Mouse (Mus musculus): ENCODE data around the gene Tas2r121. TPM values are rescaled to one million over a fixed set of nuclear protein-coding genes. Genes with fewer than 3 reads are reported as not detected.
"Not testable (repeated sequence)": the region's sequence is repeated elsewhere in the genome, so short reads cannot be mapped to it uniquely, and the experiment has no call there.

Tas2r121 gene
- total RNA-seq (2021): not detected
- long read RNA-seq, experiment 1: 0 reads
- long read RNA-seq, experiment 2: 0 reads

- Histone ChIP-seq H3K4me3 (no peak within 1 kb of the TSS), H3K27ac (no peak within 1 kb of the TSS)
- DNase-seq (ENCODE audit: low spot score in 2 of 2): no peak
- TF ChIP-seq CTCF (conservative IDR thresholded peaks at IDR 0.05): no peak
These were observed at the start of gene Tas2r121 for GRCm38 (mm10) chr6:132700907-132701306. Tas2r121 (minus strand) TSS chr6:132701007.

DNA sequence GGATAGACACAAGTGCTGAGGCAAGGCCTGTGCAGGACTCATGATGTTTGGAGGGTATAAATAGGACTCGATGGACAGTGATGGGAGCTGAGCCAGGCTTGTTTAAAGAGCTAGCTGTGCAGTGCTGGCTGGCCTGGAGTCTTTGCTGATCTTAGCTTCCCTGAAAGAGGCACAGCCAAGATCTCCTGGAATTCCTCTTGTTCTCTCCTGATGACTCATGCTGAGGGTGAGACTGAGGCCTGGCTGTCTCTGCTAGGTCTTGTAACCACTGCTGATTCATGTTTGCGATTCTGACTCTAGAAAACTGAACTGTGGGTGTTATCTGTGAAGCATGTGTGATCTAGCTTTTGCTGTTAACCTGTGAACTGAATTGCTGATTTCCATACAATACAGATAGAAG, 49.4 kb upstream of the Tas2r121 start:
- DNase-seq (ENCODE audit: low spot score in 2 of 2): no peak
- no peak for TF ChIP-seq CTCF (conservative IDR thresholded peaks at IDR 0.05)
- no peak overlapping the region for H3K4me3 ChIP-seq
- no peak overlapping the region for H3K27ac ChIP-seq

DNA sequence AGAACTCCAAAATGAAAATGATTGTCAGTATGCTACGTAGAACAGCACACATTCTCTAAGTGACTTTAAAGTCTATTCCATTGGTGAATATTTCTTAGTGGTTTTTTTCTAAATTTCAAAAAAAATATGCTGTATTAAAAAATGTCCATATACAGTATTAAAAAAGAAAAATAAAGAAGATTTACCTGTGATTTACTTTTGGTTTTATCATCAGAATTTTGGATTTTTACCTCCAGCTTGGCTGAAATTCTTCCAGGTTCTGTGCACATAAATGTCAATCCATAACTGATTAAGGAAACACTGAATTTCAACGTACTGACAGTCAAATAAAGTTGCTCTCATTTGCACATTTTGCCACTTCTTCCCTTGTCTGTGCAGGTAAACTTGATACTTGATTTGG, 37.1 kb upstream of the Tas2r121 start, which contains the start of gene Tas2r115:
TSS of gene Tas2r115 (minus strand) at position 101 of the 400 bp plus-strand sequence.
- TF ChIP-seq CTCF (conservative IDR thresholded peaks at IDR 0.05): no peak
- Histone ChIP-seq H3K4me3 (no peak within 1 kb of the TSS), H3K27ac (no peak within 1 kb of the TSS)
- no peak for DNase-seq (ENCODE audit: low spot score in 2 of 2)

- no peak for TF ChIP-seq CTCF (conservative IDR thresholded peaks at IDR 0.05)
- Histone ChIP-seq H3K27ac (no peak within 1 kb of the TSS), H3K4me3 (no peak within 1 kb of the TSS)
- DNase-seq (ENCODE audit: low spot score in 2 of 2): no peak
These were observed 11.0 kb upstream of the Tas2r121 start, which contains the start of gene Tas2r122 for GRCm38 (mm10) chr6:132711828-132712227. Tas2r122 (minus strand) TSS chr6:132711928.

- H3K27ac ChIP-seq; H3K4me3 ChIP-seq; DNase-seq (ENCODE audit: low spot score in 2 of 2): not testable (repeated sequence)
These were observed 9.2 kb downstream of the Tas2r121 start for GRCm38 (mm10) chr6:132691596-132691995.

GRCm38 (mm10) chr6:132656653-132657052, 44.2 kb downstream of the Tas2r121 start, which contains the start of gene Tas2r120:
Tas2r120 (plus strand) TSS chr6:132656953.
- no peak for DNase-seq (ENCODE audit: low spot score in 2 of 2)

GRCm38 (mm10) chr6:132651426-132651825, 49.4 kb downstream of the Tas2r121 start, which contains the start of gene A630073D07Rik:
A630073D07Rik (minus strand) TSS chr6:132651526.
- no peak for DNase-seq (ENCODE audit: low spot score in 2 of 2)
- no peak for TF ChIP-seq CTCF (conservative IDR thresholded peaks at IDR 0.05)
- Histone ChIP-seq H3K4me3 (no peak within 1 kb of the TSS), H3K27ac (no peak within 1 kb of the TSS)

More at GRCm38 (mm10) chr6:132656653-132657052, 44.2 kb downstream of the Tas2r121 start, which contains the start of gene Tas2r120:
- Histone ChIP-seq H3K27ac (no peak within 1 kb of the TSS), H3K4me3 (no peak within 1 kb of the TSS)
- TF ChIP-seq CTCF (conservative IDR thresholded peaks at IDR 0.05): no peak

Other genes starting within 250 kb of the Tas2r121 start
- gene Prh1, start 131.2 kb downstream of the Tas2r121 start, total RNA-seq (2021): not detected
- gene Prp2, start 105.1 kb downstream of the Tas2r121 start, total RNA-seq (2021): not detected
- not detected for gene A630073D07Rik, start 49.5 kb downstream of the Tas2r121 start, total RNA-seq (2021)
- gene Tas2r120, start 44.1 kb downstream of the Tas2r121 start, total RNA-seq (2021): not detected
- gene Tas2r122, start 10.9 kb upstream of the Tas2r121 start, total RNA-seq (2021): not detected
- not detected for gene Tas2r115, start 37.0 kb upstream of the Tas2r121 start, total RNA-seq (2021)
- not detected for gene Tas2r124, start 53.7 kb upstream of the Tas2r121 start, total RNA-seq (2021)
- not detected for gene Tas2r102, start 61.1 kb upstream of the Tas2r121 start, total RNA-seq (2021)
- gene Tas2r136, start 77.2 kb upstream of the Tas2r121 start, total RNA-seq (2021): not detected
- gene Tas2r117, start 101.8 kb upstream of the Tas2r121 start, total RNA-seq (2021): not detected
- not detected for gene Tas2r123, start 146.1 kb upstream of the Tas2r121 start, total RNA-seq (2021)
- gene Tas2r116, start 154.4 kb upstream of the Tas2r121 start, total RNA-seq (2021): not detected
- gene Tas2r110, start 167.0 kb upstream of the Tas2r121 start, total RNA-seq (2021): not detected
- not detected for gene Tas2r113, start 192.0 kb upstream of the Tas2r121 start, total RNA-seq (2021)
- gene Tas2r125, start 208.6 kb upstream of the Tas2r121 start, total RNA-seq (2021): not detected

All from layer of hippocampus, adult 2 months (tissue).